Mouse (Mus musculus): ENCODE measurements around the gene Krtap13-1. TPM values are rescaled to one million over a fixed set of nuclear protein-coding genes. Genes with fewer than 3 reads are reported as not detected.
"Not testable (repeated sequence)": the region's sequence is repeated elsewhere in the genome, so short reads cannot be mapped to it uniquely, and the experiment has no call there.

Krtap13-1 gene
- polyA plus RNA-seq, 1 experiment from 2014 or later = not detected

GRCm38 (mm10) chr16:88747943-88748342 lies 19.3 kb downstream of the Krtap13-1 start:
- no peak overlapping the region for H3K4me3 ChIP-seq (replicated peaks)
- H3K36me3 ChIP-seq = no peaks in the 10 kb centered on the region
- DNase-seq (no peak), ATAC-seq (ENCODE audit: low read depth) (no peak)
- no peaks in the 10 kb centered on the region for H3K9me3 ChIP-seq (replicated peaks)
- WGBS (ENCODE audit: insufficient replicate concordance) = 61% methylated on average over 4 of the region's 4 CpGs
- no peaks in the 10 kb centered on the region for H3K4me1 ChIP-seq (replicated peaks)
- no peak overlapping the region for H3K27ac ChIP-seq
- no peaks in the 10 kb centered on the region for H3K27me3 ChIP-seq
- no peak overlapping the region for H3K4me2 ChIP-seq
- no peak overlapping the region for H3K9ac ChIP-seq

- not testable (repeated sequence) for H3K4me3 ChIP-seq (replicated peaks); DNase-seq; ATAC-seq (ENCODE audit: low read depth); H3K4me1 ChIP-seq (replicated peaks); H3K9me3 ChIP-seq (replicated peaks); H3K36me3 ChIP-seq; H3K27me3 ChIP-seq; H3K27ac ChIP-seq; H3K9ac ChIP-seq; H3K4me2 ChIP-seq
- WGBS (ENCODE audit: insufficient replicate concordance) = 72% methylated on average over 3 of the region's 3 CpGs
These were observed 22.9 kb downstream of the Krtap13-1 start, which contains the start of gene Krtap13 for GRCm38 (mm10) chr16:88751535-88751934. Gene Krtap13, minus strand, starts transcription at chr16:88751635.

GRCm38 (mm10) chr16:88758547-88758946 lies 29.9 kb downstream of the Krtap13-1 start, which contains the start of gene 2310034C09Rik:
Gene 2310034C09Rik, plus strand, starts transcription at chr16:88758847.
- not testable (repeated sequence) for ATAC-seq (ENCODE audit: low read depth)

GRCm38 (mm10) chr16:88774106-88774505 lies 45.4 kb downstream of the Krtap13-1 start, which contains the start of gene 2310057N15Rik:
Gene 2310057N15Rik, minus strand, starts transcription at chr16:88774206.
- Histone ChIP-seq H3K4me3 (replicated peaks) (no peak within 1 kb of the TSS), H3K27ac (no peak within 1 kb of the TSS), H3K9ac (no peak within 1 kb of the TSS), H3K4me2 (no peak within 1 kb of the TSS), H3K36me3 (no peaks in the 10 kb centered on the region), H3K9me3 (replicated peaks) (no peaks in the 10 kb centered on the region), H3K27me3 (no peaks in the 10 kb centered on the region), H3K4me1 (replicated peaks) (no peaks in the 10 kb centered on the region)
- ATAC-seq (ENCODE audit: low read depth) (no peak), DNase-seq (no peak)
- 53% methylated on average over 2 of the region's 2 CpGs for WGBS (ENCODE audit: insufficient replicate concordance)

More at GRCm38 (mm10) chr16:88758547-88758946, 29.9 kb downstream of the Krtap13-1 start, which contains the start of gene 2310034C09Rik:
- not testable (repeated sequence) for H3K4me2 ChIP-seq; H3K27me3 ChIP-seq; H3K4me3 ChIP-seq (replicated peaks); H3K27ac ChIP-seq; H3K4me1 ChIP-seq (replicated peaks); DNase-seq; H3K9me3 ChIP-seq (replicated peaks); H3K36me3 ChIP-seq; H3K9ac ChIP-seq
- 63% methylated on average over 3 of the region's 3 CpGs for WGBS (ENCODE audit: insufficient replicate concordance)

GRCm38 (mm10) chr16:88777596-88777995 lies 48.9 kb downstream of the Krtap13-1 start, which contains the start of gene Gm5965:
Gene Gm5965, plus strand, starts transcription at chr16:88777896.
- Histone ChIP-seq H3K36me3 (no peaks in the 10 kb centered on the region), H3K4me3 (replicated peaks) (no peak within 1 kb of the TSS), H3K4me2 (no peak within 1 kb of the TSS), H3K9me3 (replicated peaks) (no peaks in the 10 kb centered on the region), H3K27me3 (no peaks in the 10 kb centered on the region), H3K27ac (no peak within 1 kb of the TSS), H3K9ac (no peak within 1 kb of the TSS), H3K4me1 (replicated peaks) (no peaks in the 10 kb centered on the region)
- no peak for DNase-seq
- ATAC-seq (ENCODE audit: low read depth) = no peak
- 62% methylated on average over 5 of the region's 6 CpGs for WGBS (ENCODE audit: insufficient replicate concordance)

Other genes starting within 250 kb of the Krtap13-1 start
- not detected in 2 replicates for gene Cldn17, start 221.9 kb upstream of the Krtap13-1 start, polyA plus RNA-seq (2015; fragmentation: Nextera tagmentation; extraction: Ambion mirVana)
- 0.06 TPM in 1 of 2 replicates, not detected in the other for gene Cldn8, start 165.7 kb upstream of the Krtap13-1 start, polyA plus RNA-seq (2015; fragmentation: Nextera tagmentation; extraction: Ambion mirVana)
- not detected in 2 replicates for gene Krtap24-1, start 116.6 kb upstream of the Krtap13-1 start, polyA plus RNA-seq (2015; fragmentation: Nextera tagmentation; extraction: Ambion mirVana)
- gene 2310079G19Rik, start 101.2 kb upstream of the Krtap13-1 start, polyA plus RNA-seq (2015; fragmentation: Nextera tagmentation; extraction: Ambion mirVana) = not detected in 2 replicates
- gene Krtap26-1, start 81.1 kb upstream of the Krtap13-1 start, polyA plus RNA-seq (2015; fragmentation: Nextera tagmentation; extraction: Ambion mirVana) = not detected in 2 replicates
- gene Krtap27-1, start 57.2 kb upstream of the Krtap13-1 start, polyA plus RNA-seq (2015; fragmentation: Nextera tagmentation; extraction: Ambion mirVana) = not detected in 2 replicates
- not detected in 2 replicates for gene 2310061N02Rik, start 20.9 kb upstream of the Krtap13-1 start, polyA plus RNA-seq (2015; fragmentation: Nextera tagmentation; extraction: Ambion mirVana)
- not detected in 2 replicates for gene Krtap13, start 22.8 kb downstream of the Krtap13-1 start, polyA plus RNA-seq (2015; fragmentation: Nextera tagmentation; extraction: Ambion mirVana)
- not detected in 2 replicates for gene 2310034C09Rik, start 30.0 kb downstream of the Krtap13-1 start, polyA plus RNA-seq (2015; fragmentation: Nextera tagmentation; extraction: Ambion mirVana)
- not detected in 2 replicates for gene 2310057N15Rik, start 45.3 kb downstream of the Krtap13-1 start, polyA plus RNA-seq (2015; fragmentation: Nextera tagmentation; extraction: Ambion mirVana)
- not detected in 2 replicates for gene Gm5965, start 49.0 kb downstream of the Krtap13-1 start, polyA plus RNA-seq (2015; fragmentation: Nextera tagmentation; extraction: Ambion mirVana)
- gene Gm20741, start 83.4 kb downstream of the Krtap13-1 start, polyA plus RNA-seq (2015; fragmentation: Nextera tagmentation; extraction: Ambion mirVana) = not detected in 2 replicates
- gene Krtap15, start 91.4 kb downstream of the Krtap13-1 start, polyA plus RNA-seq (2015; fragmentation: Nextera tagmentation; extraction: Ambion mirVana) = not detected in 2 replicates
- not detected in 2 replicates for gene Krtap14, start 97.3 kb downstream of the Krtap13-1 start, polyA plus RNA-seq (2015; fragmentation: Nextera tagmentation; extraction: Ambion mirVana)
- not detected in 2 replicates for gene Krtap19-1, start 140.5 kb downstream of the Krtap13-1 start, polyA plus RNA-seq (2015; fragmentation: Nextera tagmentation; extraction: Ambion mirVana)
- gene Krtap19-2, start 145.4 kb downstream of the Krtap13-1 start, polyA plus RNA-seq (2015; fragmentation: Nextera tagmentation; extraction: Ambion mirVana) = not detected in 2 replicates
- not detected in 2 replicates for gene Krtap19-3, start 149.2 kb downstream of the Krtap13-1 start, polyA plus RNA-seq (2015; fragmentation: Nextera tagmentation; extraction: Ambion mirVana)
- not detected in 2 replicates for gene Krtap19-4, start 156.2 kb downstream of the Krtap13-1 start, polyA plus RNA-seq (2015; fragmentation: Nextera tagmentation; extraction: Ambion mirVana)
- not detected in 2 replicates for gene Krtap19-5, start 167.6 kb downstream of the Krtap13-1 start, polyA plus RNA-seq (2015; fragmentation: Nextera tagmentation; extraction: Ambion mirVana)
- gene Krtap19-9b, start 203.4 kb downstream of the Krtap13-1 start, polyA plus RNA-seq (2015; fragmentation: Nextera tagmentation; extraction: Ambion mirVana) = not detected in 2 replicates
- not detected in 2 replicates for gene Krtap16-3, start 234.0 kb downstream of the Krtap13-1 start, polyA plus RNA-seq (2015; fragmentation: Nextera tagmentation; extraction: Ambion mirVana)

All from liver, embryonic 13.5 days (tissue).